Mouse (Mus musculus): Measurements from ENCODE around the gene Tbc1d25.

GRCm38 (mm10) chrX:8131393-8131792 is 44.6 kb downstream of the Tbc1d25 start:
- TF ChIP-seq CTCF (conservative IDR thresholded peaks at IDR 0.05; ENCODE audit: low read length) (no peak), NANOG (IDR thresholded peaks at IDR 0.05; ENCODE audit: borderline replicate concordance, low read length) (no peak)
